Mouse (Mus musculus): ENCODE results near the gene 2210016F16Rik. TPM values are rescaled to one million over a fixed set of nuclear protein-coding genes. Genes with fewer than 3 reads are reported as not detected.
"Not testable (repeated sequence)": the region's sequence is repeated elsewhere in the genome, so short reads cannot be mapped to it uniquely, and the experiment has no call there.

2210016F16Rik gene
- 16.4 to 20.7 TPM (median 20.3 TPM) in 3 replicates for total RNA-seq (2017)

DNA sequence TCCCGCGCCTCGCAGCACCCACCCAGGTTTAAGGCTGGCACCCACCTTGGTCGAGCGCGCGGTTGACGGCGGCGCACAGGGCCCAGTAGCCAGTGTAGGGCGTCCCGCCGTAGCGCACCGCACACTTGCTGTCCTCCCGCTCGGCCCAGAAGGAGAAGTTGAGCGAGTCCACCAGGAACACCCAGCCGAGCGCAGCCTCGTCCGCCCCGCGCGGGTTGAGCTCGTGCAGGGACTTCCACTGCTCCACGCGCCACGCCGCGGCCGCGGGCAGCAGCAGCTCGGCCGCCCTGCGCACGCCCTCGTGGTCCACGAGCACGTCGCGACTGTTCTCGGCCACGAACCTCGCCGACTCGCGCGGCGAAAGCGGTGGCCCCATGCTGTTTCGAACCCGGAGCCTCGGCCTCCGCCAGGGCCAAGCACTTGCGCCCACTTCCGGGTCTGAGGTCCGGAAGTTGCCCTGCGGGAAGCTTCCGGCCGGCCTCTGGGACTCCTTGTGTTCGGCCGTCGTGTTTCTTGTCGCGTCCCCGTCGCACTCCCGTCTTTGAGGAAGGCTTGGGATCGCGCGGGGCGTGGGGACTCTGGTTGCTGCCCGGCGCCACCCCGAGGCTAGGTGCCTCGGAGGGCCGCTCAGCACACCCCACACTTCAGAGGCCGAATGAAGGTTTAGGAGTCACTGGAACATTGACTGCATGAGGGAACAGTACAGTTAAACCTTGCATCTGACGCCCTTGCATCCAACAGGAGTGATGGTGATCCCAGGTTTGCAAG, at the start of gene 2210016F16Rik:
2210016F16Rik (minus strand) TSS at position 447 of the 768 bp plus-strand sequence.
- ATAC-seq (replicated peaks; ENCODE audit: insufficient number of reproducible peaks, low FRiP score, low TSS enrichment, poor library complexity, severe bottlenecking): peak; percentile 52

DNA sequence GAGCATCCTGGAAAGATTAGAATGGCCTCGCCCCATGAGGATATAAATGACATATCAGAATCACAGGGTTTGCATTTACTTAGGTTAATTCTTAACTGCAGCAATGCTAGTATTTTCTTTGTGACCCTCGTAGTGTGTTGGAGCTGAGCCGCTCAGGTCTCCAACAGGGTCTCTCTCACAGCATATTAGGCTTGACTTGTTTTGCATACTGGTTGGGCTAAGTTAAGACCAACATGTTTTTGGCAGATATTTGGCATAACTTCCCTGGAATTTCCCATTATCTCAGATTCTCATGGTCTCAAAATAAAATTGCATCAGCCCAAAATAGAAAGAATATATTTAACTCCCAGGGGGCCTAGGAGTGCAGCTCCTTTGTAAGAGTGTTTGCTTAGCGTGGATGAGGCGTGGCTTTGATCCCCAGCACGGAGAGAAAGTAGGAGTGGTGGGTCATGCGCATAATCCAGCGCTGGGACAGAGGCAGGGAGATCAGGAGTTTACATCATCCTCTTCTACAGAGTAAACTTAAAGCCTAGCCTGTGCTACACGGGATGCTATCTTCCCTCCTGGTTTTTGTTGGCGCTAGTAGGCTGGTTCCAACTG, 38.1 kb upstream of the 2210016F16Rik start:
- ATAC-seq (replicated peaks; ENCODE audit: insufficient number of reproducible peaks, low FRiP score, low TSS enrichment, poor library complexity, severe bottlenecking): no peak

DNA sequence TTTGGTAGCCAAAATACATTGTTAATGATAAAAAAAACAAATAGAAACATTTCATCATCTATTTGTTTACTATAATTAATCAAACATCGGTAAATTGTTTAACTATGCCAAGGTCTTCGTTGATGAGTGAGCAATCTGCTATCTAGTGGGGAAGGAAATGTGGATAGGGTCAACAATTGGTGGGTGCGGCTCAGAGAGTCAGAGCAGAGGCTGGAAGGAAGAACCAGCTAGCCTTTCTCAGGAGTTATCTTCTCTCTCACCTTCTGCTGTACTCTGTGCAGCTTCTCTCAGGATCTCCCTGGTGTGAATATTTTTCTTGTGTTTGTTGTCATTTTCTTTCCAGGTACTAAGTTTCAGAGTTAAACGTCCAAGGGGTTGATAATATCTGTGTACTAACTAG, 37.2 kb upstream of the 2210016F16Rik start:
- no peak for ATAC-seq (replicated peaks; ENCODE audit: insufficient number of reproducible peaks, low FRiP score, low TSS enrichment, poor library complexity, severe bottlenecking)

DNA sequence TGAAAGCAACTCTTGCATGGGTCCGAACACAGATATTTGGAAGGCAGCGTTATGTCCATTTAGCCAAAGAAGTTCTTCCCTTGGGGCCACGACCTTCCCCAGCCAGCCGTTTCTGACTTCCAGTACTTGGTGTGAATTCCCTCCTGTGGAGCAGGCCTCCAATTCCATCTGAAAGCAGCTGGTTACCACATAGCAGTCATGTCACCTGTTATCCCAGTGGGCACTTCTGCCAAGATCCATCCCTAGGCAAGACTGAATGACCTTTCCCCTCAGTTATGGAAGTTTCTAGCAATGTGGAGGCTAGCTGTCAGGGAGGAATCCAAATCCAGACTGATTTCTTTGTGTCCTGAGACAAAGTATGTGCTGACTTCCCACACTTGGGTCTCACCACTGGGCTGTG, 36.0 kb upstream of the 2210016F16Rik start:
- ATAC-seq (replicated peaks; ENCODE audit: insufficient number of reproducible peaks, low FRiP score, low TSS enrichment, poor library complexity, severe bottlenecking): no peak

DNA sequence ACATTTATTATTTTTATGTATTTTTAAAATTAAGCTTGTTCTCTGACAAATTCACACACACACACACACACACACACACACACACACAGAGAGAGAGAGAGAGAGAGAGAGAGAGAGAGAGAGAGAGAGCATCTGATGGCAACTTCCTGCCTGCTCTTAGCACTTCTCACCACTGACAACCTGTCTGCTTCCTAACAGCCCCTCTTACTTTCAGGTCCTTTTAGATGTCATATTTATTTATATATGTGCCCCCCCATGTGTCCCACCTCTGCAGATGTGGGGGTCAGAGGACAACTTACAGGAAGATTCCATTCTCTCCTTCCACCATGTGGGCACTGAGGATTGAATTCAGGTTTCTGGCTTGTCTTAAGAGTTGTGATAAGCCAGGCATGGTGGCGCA, 34.2 kb upstream of the 2210016F16Rik start:
- ATAC-seq (replicated peaks; ENCODE audit: insufficient number of reproducible peaks, low FRiP score, low TSS enrichment, poor library complexity, severe bottlenecking): no peak

DNA sequence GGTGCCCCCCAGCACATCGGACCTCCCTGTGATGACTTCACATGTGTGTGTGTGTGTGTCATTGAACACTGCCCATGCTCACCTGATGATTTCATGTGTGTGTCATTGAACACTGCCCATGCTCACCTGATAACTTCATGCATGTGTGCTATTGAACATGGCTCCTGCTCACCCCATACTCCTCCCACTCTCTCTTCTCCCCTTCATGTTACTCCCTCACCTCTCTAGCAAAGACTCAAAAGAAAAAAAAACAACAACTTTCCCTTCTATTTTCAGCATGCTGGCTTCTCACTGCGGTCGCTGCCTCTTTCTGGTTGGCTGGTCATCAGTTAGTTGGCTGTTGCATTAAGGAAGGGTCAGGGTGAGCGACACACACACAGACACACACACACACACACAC, 33.6 kb upstream of the 2210016F16Rik start:
- ATAC-seq (replicated peaks; ENCODE audit: insufficient number of reproducible peaks, low FRiP score, low TSS enrichment, poor library complexity, severe bottlenecking): no peak

DNA sequence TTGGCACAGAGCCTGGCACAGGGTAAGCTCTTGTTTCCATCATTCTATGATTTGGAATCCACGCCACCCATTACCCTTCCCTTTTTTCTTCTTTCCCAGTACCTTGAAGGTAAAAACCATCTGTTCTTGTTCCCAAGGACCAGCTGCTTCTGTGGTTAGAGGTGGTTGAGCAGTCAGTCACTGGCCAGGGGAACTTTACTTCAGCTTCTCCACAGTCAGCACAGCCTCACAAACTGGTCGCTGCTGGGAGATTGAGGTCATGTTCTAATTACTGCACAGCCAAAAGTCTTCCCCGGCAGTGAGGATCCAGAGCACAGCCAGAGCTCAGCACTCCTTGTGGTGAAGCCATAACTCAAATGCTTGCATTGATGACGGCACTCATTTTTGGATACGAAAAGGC, 30.8 kb upstream of the 2210016F16Rik start:
- no peak for ATAC-seq (replicated peaks; ENCODE audit: insufficient number of reproducible peaks, low FRiP score, low TSS enrichment, poor library complexity, severe bottlenecking)

DNA sequence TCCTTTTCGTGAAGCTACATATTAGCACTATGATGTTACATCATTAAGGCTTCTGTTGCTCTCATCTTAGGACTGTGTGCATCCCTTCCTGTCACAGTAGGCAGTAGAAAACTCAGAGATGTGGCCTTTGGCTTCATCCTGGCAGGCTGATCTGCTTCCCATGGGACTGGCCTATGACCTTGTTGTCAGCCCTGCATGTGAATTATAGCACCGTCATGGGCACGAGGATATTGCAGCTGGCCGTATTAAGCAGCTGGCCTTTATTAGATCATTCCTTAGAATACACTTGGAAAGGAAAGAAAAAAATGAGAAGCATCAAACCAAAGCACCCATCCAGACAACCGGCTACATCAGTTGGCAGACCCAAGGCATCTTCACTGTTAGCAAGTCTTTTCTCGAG, 30.3 kb upstream of the 2210016F16Rik start:
- ATAC-seq (replicated peaks; ENCODE audit: insufficient number of reproducible peaks, low FRiP score, low TSS enrichment, poor library complexity, severe bottlenecking): no peak

DNA sequence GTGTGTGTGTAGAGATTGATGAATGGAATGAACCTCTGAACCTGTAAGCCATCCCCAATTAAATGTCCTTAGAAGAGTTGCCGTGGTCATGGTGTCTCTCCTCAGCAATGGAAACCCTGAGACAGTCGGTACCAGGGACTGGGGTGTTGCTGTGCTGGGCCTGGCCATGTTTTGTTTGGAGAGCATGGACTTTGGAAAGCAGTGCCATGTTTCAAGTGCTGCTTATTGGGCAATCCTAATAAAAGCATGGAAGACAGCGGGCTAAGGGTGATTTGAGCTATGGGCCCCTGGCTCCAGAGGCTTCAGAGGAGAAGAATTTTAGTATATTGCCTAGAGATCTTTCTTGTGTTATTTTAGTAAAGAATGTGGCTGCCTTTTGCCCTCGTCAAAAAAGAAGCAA, 26.0 kb upstream of the 2210016F16Rik start:
- no peak for ATAC-seq (replicated peaks; ENCODE audit: insufficient number of reproducible peaks, low FRiP score, low TSS enrichment, poor library complexity, severe bottlenecking)

DNA sequence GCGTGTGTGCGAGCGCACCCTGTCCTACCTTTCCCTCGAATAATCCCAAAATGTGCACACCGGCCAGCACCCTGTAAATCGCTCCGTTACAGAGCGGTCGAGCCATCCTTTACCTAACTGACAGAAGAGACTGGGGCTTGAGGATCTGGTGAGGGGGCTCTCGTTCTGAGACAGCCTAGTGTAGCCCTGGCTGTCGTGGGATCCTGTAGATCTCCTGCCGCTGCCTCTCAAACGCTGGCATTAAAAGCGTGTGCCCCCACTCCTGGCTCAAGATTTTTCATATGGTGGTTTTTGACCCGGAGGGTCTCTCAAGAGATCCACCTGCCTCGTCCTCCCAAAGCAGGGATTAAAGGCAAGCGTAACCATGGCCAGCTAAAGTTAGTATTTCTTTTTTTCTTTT, 18.2 kb upstream of the 2210016F16Rik start, which contains the start of gene Hnrnpk:
Hnrnpk (minus strand) TSS at position 101 of the 400 bp plus-strand sequence.
- ATAC-seq (replicated peaks; ENCODE audit: insufficient number of reproducible peaks, low FRiP score, low TSS enrichment, poor library complexity, severe bottlenecking): not testable (repeated sequence)

DNA sequence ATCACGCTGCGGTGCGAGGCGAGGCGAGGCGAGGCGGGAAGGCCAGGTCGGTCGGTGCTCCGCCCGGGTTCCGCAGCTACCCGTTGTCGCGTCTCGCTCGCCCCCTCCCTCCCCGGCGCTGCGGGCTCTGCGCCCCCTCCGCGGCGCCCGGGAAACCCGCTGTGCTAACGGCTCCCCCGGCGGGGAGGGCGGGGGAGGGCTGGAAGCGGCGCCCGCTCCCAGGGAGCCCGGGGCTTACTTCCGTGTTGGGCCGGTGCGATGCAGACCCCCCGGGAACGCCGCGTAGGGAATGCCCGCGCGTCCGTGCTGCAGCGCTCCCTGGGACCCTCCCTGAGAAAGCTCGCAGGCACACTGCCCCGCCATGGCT, 17.7 kb upstream of the 2210016F16Rik start:
- no peak for ATAC-seq (replicated peaks; ENCODE audit: insufficient number of reproducible peaks, low FRiP score, low TSS enrichment, poor library complexity, severe bottlenecking)

DNA sequence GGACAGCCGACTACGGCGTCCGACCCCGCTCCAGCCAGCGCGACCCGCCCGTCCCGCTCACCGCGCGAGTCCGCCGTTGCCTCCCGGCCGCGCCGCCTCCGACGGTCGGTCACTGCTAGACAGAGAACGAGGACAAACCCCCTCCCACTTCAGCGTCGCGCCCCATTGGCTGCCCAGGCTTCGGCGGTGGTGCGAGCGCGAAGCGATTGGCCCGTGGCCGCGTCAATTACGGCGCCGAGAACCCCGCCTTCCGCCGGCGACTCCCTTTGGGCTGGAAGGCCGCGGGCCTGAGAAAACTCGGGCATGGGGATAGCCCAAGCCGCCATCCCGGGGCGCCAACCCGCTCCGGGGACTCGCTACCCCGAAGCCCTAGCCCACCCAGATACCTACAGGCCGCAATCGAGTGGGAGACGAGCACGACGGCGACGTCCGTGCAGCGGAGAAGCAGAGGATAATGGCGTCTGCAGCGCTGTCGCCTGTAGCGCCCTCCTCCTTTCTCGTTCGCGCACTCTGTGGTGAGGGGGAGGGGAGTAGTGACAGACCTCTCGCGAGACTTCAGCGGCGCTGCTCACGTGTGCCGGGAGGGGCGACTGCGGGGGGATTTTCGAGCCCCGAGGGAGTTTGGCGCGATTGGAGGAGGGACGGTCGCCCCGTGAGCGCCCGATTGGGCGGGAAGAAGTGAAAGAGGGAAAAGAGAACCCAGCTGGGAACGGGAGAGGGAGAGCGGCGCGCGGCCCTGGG, 17.1 kb upstream of the 2210016F16Rik start, which contains the start of gene Rmi1:
Rmi1 (plus strand) TSS at position 246 of the 741 bp plus-strand sequence.
- peak; percentile 89 for ATAC-seq (replicated peaks; ENCODE audit: insufficient number of reproducible peaks, low FRiP score, low TSS enrichment, poor library complexity, severe bottlenecking)

DNA sequence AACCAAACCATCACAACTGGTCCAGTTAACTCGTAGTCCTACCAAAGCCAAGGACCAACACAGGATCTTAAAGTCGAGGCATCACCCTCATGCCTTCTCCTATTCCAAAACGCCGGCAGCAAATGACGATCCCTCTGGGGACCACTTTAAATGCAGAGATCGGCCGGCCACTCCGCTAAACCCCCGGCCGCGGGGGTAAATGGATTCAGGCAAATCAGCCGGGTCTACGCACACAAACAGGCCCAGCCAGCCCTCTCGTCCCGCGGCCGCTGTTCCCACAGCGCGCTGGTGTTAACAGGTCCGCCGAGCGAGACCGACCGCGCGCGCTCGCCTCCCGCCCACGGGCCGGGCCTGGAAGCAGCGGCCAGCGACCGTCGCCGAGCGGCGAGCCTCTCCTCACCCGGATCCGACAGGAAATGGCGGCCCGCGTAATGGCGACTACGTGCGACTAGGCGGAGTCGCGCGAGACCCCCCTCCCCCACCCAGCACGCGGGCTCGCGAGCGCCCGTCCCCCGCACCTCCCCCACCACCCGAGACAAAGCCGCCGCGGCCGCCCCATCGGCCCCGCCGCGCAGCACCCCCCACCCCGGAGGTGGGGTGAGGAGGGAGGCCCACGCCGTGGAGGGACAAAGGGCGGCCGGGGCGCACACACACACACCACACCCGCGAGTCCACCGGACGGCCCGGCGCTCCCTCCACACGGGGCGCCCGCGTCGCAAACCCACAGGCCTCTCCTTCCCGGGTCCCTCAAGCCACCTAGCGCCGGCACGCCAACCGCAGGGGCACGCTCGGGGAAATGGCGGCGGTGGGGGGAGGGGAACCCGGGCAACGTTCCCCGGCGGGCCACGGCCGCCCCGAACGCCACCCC, 16.3 kb upstream of the 2210016F16Rik start:
- ATAC-seq (replicated peaks; ENCODE audit: insufficient number of reproducible peaks, low FRiP score, low TSS enrichment, poor library complexity, severe bottlenecking): peak; percentile 37

DNA sequence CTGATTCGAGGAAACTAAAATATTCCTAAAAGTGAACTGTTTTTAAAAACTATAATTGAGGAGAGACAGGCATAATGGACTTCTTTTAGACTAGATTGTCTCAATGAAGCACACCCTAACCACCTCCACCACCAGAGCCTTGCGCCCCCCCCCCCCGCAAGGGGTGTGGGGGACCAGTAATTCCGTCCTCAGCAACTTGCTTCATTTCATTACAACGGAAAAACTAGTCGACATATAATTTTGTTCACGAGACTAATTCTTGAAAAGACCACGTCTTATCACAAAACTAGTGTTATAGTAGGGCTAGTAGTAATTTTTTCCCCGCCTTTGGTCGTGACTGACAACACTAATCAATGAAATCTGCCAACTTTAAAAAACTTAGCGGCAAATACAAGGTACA, 15.6 kb upstream of the 2210016F16Rik start:
- no peak for ATAC-seq (replicated peaks; ENCODE audit: insufficient number of reproducible peaks, low FRiP score, low TSS enrichment, poor library complexity, severe bottlenecking)

DNA sequence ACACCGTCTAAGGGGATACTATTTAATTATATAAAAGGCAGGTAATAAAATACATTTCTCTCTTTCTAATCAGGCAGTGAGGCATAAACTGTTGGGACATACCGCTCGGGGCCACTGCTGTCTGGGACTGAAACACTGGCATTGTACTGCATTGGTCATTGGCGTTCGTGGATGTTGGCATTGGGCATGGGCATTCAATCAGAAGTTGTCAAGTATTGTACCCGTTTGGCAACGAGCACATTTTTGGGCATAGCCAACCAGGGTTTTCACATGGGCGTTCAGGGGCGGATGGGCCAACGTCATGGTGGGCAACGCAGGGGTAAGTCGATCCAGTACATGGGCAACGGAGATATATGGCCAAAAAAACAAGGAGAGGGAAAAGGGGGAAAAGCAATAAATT, 12.6 kb upstream of the 2210016F16Rik start:
- ATAC-seq (replicated peaks; ENCODE audit: insufficient number of reproducible peaks, low FRiP score, low TSS enrichment, poor library complexity, severe bottlenecking): no peak

DNA sequence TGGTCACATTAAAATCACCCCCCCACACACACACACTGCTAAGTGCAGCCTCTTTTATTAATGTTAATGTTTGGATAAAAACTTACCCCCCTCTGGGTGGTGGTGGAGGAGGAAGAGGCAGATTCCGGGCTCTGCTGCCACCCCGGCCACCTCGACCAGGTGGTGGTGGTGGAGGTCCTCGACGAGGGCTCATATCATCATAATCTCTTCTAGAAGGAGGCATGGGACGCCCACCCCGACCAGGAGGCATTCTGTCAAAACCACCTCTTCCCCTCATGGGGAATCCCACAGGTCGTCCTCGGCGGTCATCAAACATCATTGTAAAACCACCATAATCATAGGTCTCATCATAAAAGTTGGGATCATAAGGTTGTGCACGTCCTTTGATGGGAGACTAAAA, 9.4 kb upstream of the 2210016F16Rik start:
- not testable (repeated sequence) for ATAC-seq (replicated peaks; ENCODE audit: insufficient number of reproducible peaks, low FRiP score, low TSS enrichment, poor library complexity, severe bottlenecking)

DNA sequence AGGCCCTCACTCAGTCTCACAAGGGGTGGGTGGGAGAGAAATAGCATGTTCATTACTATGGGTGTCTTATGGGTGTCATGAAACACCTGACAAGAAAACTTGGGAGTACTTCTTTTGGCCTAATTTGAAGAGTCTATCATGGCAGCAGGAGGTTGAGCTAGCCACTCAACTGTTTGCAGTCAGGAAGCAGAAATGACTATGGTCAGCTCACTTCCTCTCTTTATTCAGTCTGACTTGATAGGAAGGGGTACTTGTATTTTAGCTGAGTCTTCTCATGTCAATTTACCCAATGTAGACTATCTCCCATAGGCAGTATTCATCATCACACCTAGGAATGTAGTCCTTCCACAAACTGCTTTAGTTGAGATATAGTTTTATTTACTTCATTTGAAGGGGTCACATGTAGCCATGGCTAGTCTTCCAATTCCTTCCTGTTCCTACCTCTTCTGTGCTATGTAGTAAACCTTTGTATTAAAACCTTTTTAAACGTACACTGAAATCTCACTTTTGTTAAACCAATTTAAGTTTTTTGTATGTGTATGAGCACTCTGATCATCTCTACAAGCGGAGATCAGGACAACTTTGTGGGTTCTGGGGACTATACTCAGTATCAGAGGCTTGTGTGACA, 4.4 kb upstream of the 2210016F16Rik start:
- ATAC-seq (replicated peaks; ENCODE audit: insufficient number of reproducible peaks, low FRiP score, low TSS enrichment, poor library complexity, severe bottlenecking): no peak

DNA sequence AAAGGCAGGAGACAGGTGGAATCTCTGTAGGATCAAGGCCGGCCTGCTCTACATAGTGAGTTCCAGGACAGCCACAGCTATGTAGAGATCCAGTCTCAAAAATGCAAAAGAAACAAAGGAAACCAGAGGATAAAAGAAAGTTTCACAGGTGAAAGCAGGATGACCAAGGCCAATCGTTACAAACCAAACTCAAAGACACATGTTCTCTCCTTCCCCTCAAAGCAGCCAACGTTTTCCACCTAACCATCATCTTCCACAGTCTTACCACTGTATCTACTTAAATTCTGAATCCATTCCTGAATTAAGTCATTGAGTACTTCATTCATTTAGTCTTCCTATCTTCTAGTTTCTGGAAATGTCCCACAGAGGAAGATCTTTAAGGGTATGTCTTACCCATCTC, 3.4 kb upstream of the 2210016F16Rik start:
- ATAC-seq (replicated peaks; ENCODE audit: insufficient number of reproducible peaks, low FRiP score, low TSS enrichment, poor library complexity, severe bottlenecking): no peak
